8 mouse cellular contexts compared by ENCODE assay signal in the genomic region with DNA sequence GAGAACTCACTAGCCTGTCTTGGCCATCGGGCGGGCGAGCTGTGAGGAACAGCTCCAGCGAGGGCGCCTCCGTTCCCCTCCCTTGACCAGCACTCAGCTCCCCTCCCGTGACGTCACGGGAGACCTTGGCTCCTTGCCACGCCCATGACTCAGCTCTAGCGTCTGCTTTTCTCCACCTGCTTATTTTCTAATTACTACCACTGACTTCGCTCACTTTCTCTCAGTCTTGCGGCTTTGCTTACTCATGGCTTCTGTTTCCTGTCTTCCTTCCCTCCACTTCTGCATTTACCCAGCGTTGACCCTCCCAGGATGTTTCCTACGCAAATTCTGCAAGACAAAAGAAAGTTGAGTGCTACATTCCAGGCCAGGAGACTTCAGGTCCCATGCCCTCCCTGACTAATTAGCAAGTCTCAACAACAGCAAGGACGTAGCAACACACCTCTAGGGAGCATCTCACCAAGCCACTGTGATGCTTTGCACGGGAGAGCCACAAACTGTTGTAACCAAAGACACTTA. TPM values are rescaled to one million over a fixed set of nuclear protein-coding genes. Genes with fewer than 3 reads are reported as not detected.
DNase-seq lines count a peak whose midpoint lies in the region; ATAC-seq and TF ChIP-seq lines count a peak whose summit lies in the region.

No protein-coding gene starts in this region.

- ATAC-seq in frontal cortex, adult (ENCODE audit: low TSS enrichment), result no peak
- no peak for ATAC-seq in forebrain, postnatal 0 days
- ATAC-seq in hindbrain, embryonic 12.5 days (ENCODE audit: low FRiP score), result peak; percentile 67; the same call in 1 of the 2 replicates
- peak; percentile 64; the same call in 1 of the 2 replicates for ATAC-seq in limb, embryonic 13.5 days (ENCODE audit: low FRiP score, low read depth)
- 0 out of 2 replicates have a peak, but pooled peaks have one; percentile 37 for ATAC-seq in midbrain, embryonic 13.5 days

- no peak overlapping the region for H3K9ac ChIP-seq in forebrain, postnatal 0 days
- H3K9ac ChIP-seq in hindbrain, embryonic 12.5 days, result no peak overlapping the region
- H3K9ac ChIP-seq in limb, embryonic 13.5 days, result no peak overlapping the region
- H3K9ac ChIP-seq in midbrain, embryonic 13.5 days (replicated peaks), result no peak overlapping the region

- no peaks in the 10 kb centered on the region for H3K4me1 ChIP-seq in forebrain, postnatal 0 days (ENCODE audit: insufficient read depth)
- H3K4me1 ChIP-seq in hindbrain, embryonic 12.5 days, result peaks cover 8% of the 10 kb centered on the region; the same call in 1 of the 2 replicates
- H3K4me1 ChIP-seq in limb, embryonic 13.5 days, result peaks cover 11% of the 10 kb centered on the region
- H3K4me1 ChIP-seq in midbrain, embryonic 13.5 days (replicated peaks), result peaks cover 7% of the 10 kb centered on the region; the same call in 1 of the 2 replicates

- H3K27ac ChIP-seq in forebrain, postnatal 0 days (ENCODE audit: low read depth, low read length), result no peak overlapping the region
- no peak overlapping the region for H3K27ac ChIP-seq in hindbrain, embryonic 12.5 days
- no peak overlapping the region for H3K27ac ChIP-seq in limb, embryonic 13.5 days
- H3K27ac ChIP-seq in midbrain, embryonic 13.5 days, result no peak overlapping the region

- 5% methylated on average over 17 of the region's 17 CpGs for WGBS in forebrain, postnatal 0 days
- 3% methylated on average over 17 of the region's 17 CpGs for WGBS in hindbrain, embryonic 12.5 days
- 3% methylated on average over 17 of the region's 17 CpGs for WGBS in limb, embryonic 13.5 days
- WGBS in midbrain, embryonic 13.5 days, result 5% methylated on average over 17 of the region's 17 CpGs

- no peak for TF ChIP-seq CTCF in forebrain, postnatal 0 days (IDR thresholded peaks at IDR 0.05; ENCODE audit: low read depth)

- no peaks in the 10 kb centered on the region for H3K9me3 ChIP-seq in forebrain, postnatal 0 days (ENCODE audit: low read length)
- H3K9me3 ChIP-seq in hindbrain, embryonic 12.5 days (replicated peaks), result no peaks in the 10 kb centered on the region
- H3K9me3 ChIP-seq in limb, embryonic 13.5 days, result no peaks in the 10 kb centered on the region
- H3K9me3 ChIP-seq in midbrain, embryonic 13.5 days, result no peaks in the 10 kb centered on the region

- no peak overlapping the region for H3K4me3 ChIP-seq in forebrain, postnatal 0 days (ENCODE audit: low read depth, low read length)
- H3K4me3 ChIP-seq in hindbrain, embryonic 12.5 days, result peak overlapping the region; percentile 18; the same call in 1 of the 2 replicates
- peak overlapping the region; percentile 19; the same call in 1 of the 2 replicates for H3K4me3 ChIP-seq in limb, embryonic 13.5 days
- no peak overlapping the region for H3K4me3 ChIP-seq in midbrain, embryonic 13.5 days (replicated peaks)

- no peaks in the 10 kb centered on the region for H3K36me3 ChIP-seq in forebrain, postnatal 0 days (ENCODE audit: insufficient read depth)
- no peaks in the 10 kb centered on the region for H3K36me3 ChIP-seq in hindbrain, embryonic 12.5 days
- no peaks in the 10 kb centered on the region for H3K36me3 ChIP-seq in limb, embryonic 13.5 days
- H3K36me3 ChIP-seq in midbrain, embryonic 13.5 days, result no peaks in the 10 kb centered on the region

- H3K27me3 ChIP-seq in forebrain, postnatal 0 days (ENCODE audit: insufficient read depth, low read length), result no peaks in the 10 kb centered on the region; the same call in 1 of the 2 replicates
- H3K27me3 ChIP-seq in hindbrain, embryonic 12.5 days, result no peaks in the 10 kb centered on the region
- H3K27me3 ChIP-seq in limb, embryonic 13.5 days, result no peaks in the 10 kb centered on the region
- no peaks in the 10 kb centered on the region for H3K27me3 ChIP-seq in midbrain, embryonic 13.5 days

- peak overlapping the region; percentile 14; the same call in 1 of the 2 replicates for H3K4me2 ChIP-seq in forebrain, postnatal 0 days (ENCODE audit: low read depth)
- H3K4me2 ChIP-seq in hindbrain, embryonic 12.5 days (replicated peaks), result peak overlapping the region; percentile 50
- peak overlapping the region; percentile 53 for H3K4me2 ChIP-seq in limb, embryonic 13.5 days (replicated peaks)
- H3K4me2 ChIP-seq in midbrain, embryonic 13.5 days (replicated peaks), result peak overlapping the region; percentile 32

- DNase-seq in frontal cortex, postnatal 14 days (ENCODE audit: low spot score in 2 of 2), result peak; percentile 12 to 16
- DNase-seq in cerebellum, adult 18-20 months, result peak; percentile 38 to 52
- peak; percentile 27 for DNase-seq in forebrain, postnatal 0 days
- DNase-seq in spleen, adult 12 weeks (ENCODE audit: low spot score), result peak; percentile 70

RNA-seq across cellular contexts. Expression of a gene that starts 26.3 kb away (rescaled TPM):
- 41.3 and 47.6 TPM in 2 replicates for total RNA-seq in forebrain, postnatal 0 days (2014; rRNA removed)
- 82.8 and 92.1 TPM in 2 replicates for polyA plus RNA-seq in forebrain, postnatal 0 days (2015; fragmentation: Nextera tagmentation; extraction: Ambion mirVana)
- 109 and 116 TPM in 2 replicates for polyA plus RNA-seq in hindbrain, embryonic 12.5 days (2016; fragmentation: Nextera tagmentation; extraction: Ambion mirVana)
- polyA plus RNA-seq in limb, embryonic 13.5 days (2015; fragmentation: Nextera tagmentation; extraction: Ambion mirVana), result 68.6 and 74.9 TPM in 2 replicates
- polyA plus RNA-seq in midbrain, embryonic 13.5 days (2015; fragmentation: Nextera tagmentation; extraction: Ambion mirVana), result 90.9 and 92.3 TPM in 2 replicates

Comparison
In these comparisons a context has a peak if more than half of its experiments do, and no peak if none do; other contexts are left out.
1. DNase-seq: peak in every context shown above with its lines; median percentile 70 in spleen, adult 12 weeks; 45 in cerebellum, adult 18-20 months; 27 in forebrain, postnatal 0 days; 14 in frontal cortex, postnatal 14 days.
2. ATAC-seq: peak in hindbrain, embryonic 12.5 days (single experiment), limb, embryonic 13.5 days (single experiment) and midbrain, embryonic 13.5 days (single experiment); none in frontal cortex, adult (single experiment) and forebrain, postnatal 0 days (single experiment).
3. H3K4me3 ChIP-seq: peak in hindbrain, embryonic 12.5 days (single experiment) and limb, embryonic 13.5 days (single experiment); none in forebrain, postnatal 0 days (single experiment) and midbrain, embryonic 13.5 days (single experiment).
4. Peak in every context shown above with its lines, with median percentiles within 50 percentile points of each other: H3K4me2 ChIP-seq.